Comparison of ENCODE assay signal across 15 mouse cellular contexts in the genomic region with DNA sequence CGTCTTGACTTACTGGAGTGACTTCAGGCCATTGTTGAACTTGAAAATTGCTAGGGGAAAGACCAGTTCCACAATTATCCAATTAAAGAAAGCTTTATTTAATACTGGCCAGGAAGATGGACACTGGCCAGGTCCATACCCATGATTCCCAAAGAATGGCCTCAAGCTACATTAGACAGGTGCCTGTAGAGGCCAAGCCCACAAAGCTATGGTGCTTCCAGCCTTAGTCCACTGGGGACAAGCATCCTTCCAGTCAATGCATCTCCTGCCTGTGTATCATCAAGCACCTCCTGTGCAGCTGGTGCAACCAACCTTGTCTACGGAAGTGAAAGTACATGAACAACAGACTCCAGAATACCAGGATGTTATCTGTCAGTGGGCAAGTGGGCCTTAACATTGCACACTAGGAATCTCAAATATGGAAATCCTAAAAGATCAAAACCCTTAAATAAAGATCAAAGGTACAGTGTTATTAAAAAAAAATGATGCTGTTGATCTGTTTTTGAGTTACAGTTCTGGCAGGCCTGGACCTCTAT. TPM values are rescaled to one million over a fixed set of nuclear protein-coding genes. Genes with fewer than 3 reads are reported as not detected.
A peak's percentile ranks its signal among the peaks of the same experiment; 100 is the strongest.
DNase-seq lines count a peak whose midpoint lies in the region; ATAC-seq lines count a peak whose summit lies in the region.
"Had no signal": no experiment of that assay in that cellular context is flagged by ENCODE, and none has a peak within 500 bp of the region (broad histone marks: within the 10 kb centered on the region; RNA-seq: fewer than 3 reads in every experiment).

No protein-coding gene starts in this region.

- H3K4me2 ChIP-seq in hindbrain, embryonic 13.5 days = no peak overlapping the region
- no peak overlapping the region for H3K4me2 ChIP-seq in midbrain, embryonic 15.5 days

- ATAC-seq in hindbrain, embryonic 13.5 days (ENCODE audit: low FRiP score) = no peak
- no peak for ATAC-seq in midbrain, embryonic 15.5 days (replicated peaks)

- no peak overlapping the region for H3K4me3 ChIP-seq in hindbrain, embryonic 13.5 days
- no peak overlapping the region for H3K4me3 ChIP-seq in midbrain, embryonic 15.5 days

- H3K27me3 ChIP-seq in hindbrain, embryonic 13.5 days = no peaks in the 10 kb centered on the region
- H3K27me3 ChIP-seq in midbrain, embryonic 15.5 days (replicated peaks) = no peaks in the 10 kb centered on the region

- H3K27ac ChIP-seq in hindbrain, embryonic 13.5 days = peak overlapping the region; percentile 99
- peak overlapping the region; percentile 99 for H3K27ac ChIP-seq in midbrain, embryonic 15.5 days

- H3K4me1 ChIP-seq in hindbrain, embryonic 13.5 days (replicated peaks) = peaks cover 31% of the 10 kb centered on the region
- peaks cover 30% of the 10 kb centered on the region for H3K4me1 ChIP-seq in midbrain, embryonic 15.5 days

- no peak overlapping the region for H3K9ac ChIP-seq in hindbrain, embryonic 13.5 days
- H3K9ac ChIP-seq in midbrain, embryonic 15.5 days = no peak overlapping the region

- WGBS in hindbrain, embryonic 13.5 days = 95% methylated on average over 2 of the region's 2 CpGs
- 88% methylated on average over 2 of the region's 2 CpGs for WGBS in midbrain, embryonic 15.5 days

- H3K36me3 ChIP-seq in hindbrain, embryonic 13.5 days = peaks cover 17% of the 10 kb centered on the region
- H3K36me3 ChIP-seq in midbrain, embryonic 15.5 days (replicated peaks) = peaks cover 11% of the 10 kb centered on the region; the same call in 1 of the 2 replicates

- DNase-seq in cerebellum, adult 9-10 months = peak; percentile 39
- DNase-seq in cerebellum, postnatal 25 days = no peak
- DNase-seq in CD4-positive helper T cell, adult 2 months (ENCODE audit: low read depth, low spot score) = peak; percentile 13
- no peak for DNase-seq in thymus, postnatal 25 days
- no peak for DNase-seq in thymus, postnatal 4 days
- no peak for DNase-seq in adrenal gland, postnatal 25 days
- DNase-seq: adrenal gland, postnatal 14 days; heart, adult 18-20 months; heart, postnatal 14 days; kidney, adult 2 months; left cerebral cortex, postnatal 4 days; lung, embryonic 14.5 days; right cerebral cortex, postnatal 25 days had no signal

- no peaks in the 10 kb centered on the region for H3K9me3 ChIP-seq in hindbrain, embryonic 13.5 days
- no peaks in the 10 kb centered on the region for H3K9me3 ChIP-seq in midbrain, embryonic 15.5 days

RNA-seq across cellular contexts. Expression of a gene that starts 1.2 kb away (rescaled TPM):
- polyA plus RNA-seq in hindbrain, embryonic 13.5 days (2015; fragmentation: Nextera tagmentation; extraction: Ambion mirVana) = 125 and 131 TPM in 2 replicates
- polyA plus RNA-seq in midbrain, embryonic 15.5 days (2015; fragmentation: Nextera tagmentation; extraction: Ambion mirVana) = 140 and 146 TPM in 2 replicates
- total RNA-seq in adrenal gland, postnatal 25 days (2021) = 142 and 229 TPM in 2 replicates

Comparison
In these comparisons a context has a peak if more than half of its experiments do, and no peak if none do; other contexts are left out.
1. DNase-seq: peak in cerebellum, adult 9-10 months (single experiment) and CD4-positive helper T cell, adult 2 months (single experiment); none in cerebellum, postnatal 25 days (0 of 2), thymus, postnatal 25 days (single experiment), thymus, postnatal 4 days (single experiment) and adrenal gland, postnatal 25 days (single experiment).